Mouse (Mus musculus) splenic B cell, adult 2 months (primary cell): ENCODE measurements around the gene Cryzl1.

Experiments
- DNase-seq: peaks from one replicate; pipeline ENCODE4 v3.0.0-alpha.2; 2011; ENCODE audit warnings: low read depth, low spot score
- H3K27me3 ChIP-seq: 2 replicates; pipeline ENCODE4 v1.6.1; 2012; ENCODE audit warnings: mild to moderate bottlenecking, low read length, moderate library complexity, mixed read lengths; ENCODE audit not compliant: control insufficient read depth, poor library complexity, insufficient read depth, severe bottlenecking
- H3K36me3 ChIP-seq: 2 replicates; pipeline ENCODE4 v1.6.1; 2012; ENCODE audit warnings: mild to moderate bottlenecking, low read length, moderate library complexity, mixed read lengths; ENCODE audit not compliant: control insufficient read depth, poor library complexity, insufficient read depth, severe bottlenecking

Gene Cryzl1

GRCm38 (mm10) chr16:91686369-91686768 lies 42.4 kb downstream of the Cryzl1 start:
- Histone ChIP-seq H3K27me3 (no peaks in the 10 kb centered on the region), H3K36me3 (peaks cover 15% of the 10 kb centered on the region; the same call in 1 of the 2 replicates)
- no peak for DNase-seq

DNA sequence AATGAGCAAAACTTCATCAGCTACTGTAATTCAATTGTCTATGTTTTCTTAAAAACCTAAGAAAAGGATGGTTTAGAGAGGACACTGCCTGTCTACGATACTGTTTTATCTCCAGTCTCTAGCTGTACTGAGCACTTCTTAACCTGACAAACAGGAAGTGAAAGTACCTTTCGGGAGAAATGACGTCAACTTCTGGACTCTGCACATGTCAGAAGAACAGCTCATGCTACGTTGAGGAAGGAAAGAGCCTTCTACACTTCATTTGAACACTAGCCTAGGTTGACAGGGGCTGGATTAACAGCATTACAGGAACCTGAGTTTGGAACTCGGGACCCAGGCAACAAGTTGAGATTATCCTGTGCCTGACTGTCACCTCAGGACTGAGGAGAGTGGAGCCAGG lies 43.2 kb downstream of the Cryzl1 start:
- peak; percentile 95 for DNase-seq
- no peaks in the 10 kb centered on the region for H3K27me3 ChIP-seq
- H3K36me3 ChIP-seq, result peaks cover 17% of the 10 kb centered on the region; the same call in 1 of the 2 replicates

- Histone ChIP-seq H3K36me3 (peaks cover 30% of the 10 kb centered on the region), H3K27me3 (no peaks in the 10 kb centered on the region)
- no peak for DNase-seq
These were observed 48.1 kb downstream of the Cryzl1 start for GRCm38 (mm10) chr16:91680656-91681055.

- Histone ChIP-seq H3K27me3 (no peaks in the 10 kb centered on the region), H3K36me3 (peaks cover 29% of the 10 kb centered on the region)
- no peak for DNase-seq
These were observed 50.4 kb downstream of the Cryzl1 start for GRCm38 (mm10) chr16:91678147-91678911.

- H3K36me3 ChIP-seq, result peaks cover 29% of the 10 kb centered on the region
- no peak for DNase-seq
- no peaks in the 10 kb centered on the region for H3K27me3 ChIP-seq
These were observed 54.3 kb downstream of the Cryzl1 start for GRCm38 (mm10) chr16:91674500-91674899.

GRCm38 (mm10) chr16:91663795-91664194 lies 65.0 kb downstream of the Cryzl1 start:
- H3K27me3 ChIP-seq, result no peaks in the 10 kb centered on the region
- DNase-seq, result no peak

GRCm38 (mm10) chr16:91662336-91662735 lies 66.4 kb downstream of the Cryzl1 start:
- DNase-seq, result no peak
- Histone ChIP-seq H3K36me3 (peaks cover 40% of the 10 kb centered on the region), H3K27me3 (no peaks in the 10 kb centered on the region)

More at GRCm38 (mm10) chr16:91663795-91664194, 65.0 kb downstream of the Cryzl1 start:
- H3K36me3 ChIP-seq, result peaks cover 38% of the 10 kb centered on the region

- DNase-seq, result no peak
- H3K27me3 ChIP-seq, result no peaks in the 10 kb centered on the region
- H3K36me3 ChIP-seq, result peaks cover 41% of the 10 kb centered on the region
These were observed 67.4 kb downstream of the Cryzl1 start for GRCm38 (mm10) chr16:91661397-91661796.

- no peak for DNase-seq
- peaks cover 46% of the 10 kb centered on the region for H3K36me3 ChIP-seq
- H3K27me3 ChIP-seq, result no peaks in the 10 kb centered on the region
These were observed 69.0 kb downstream of the Cryzl1 start for GRCm38 (mm10) chr16:91659798-91660197.

- peaks cover 43% of the 10 kb centered on the region for H3K36me3 ChIP-seq
- DNase-seq, result no peak
These were observed 70.3 kb downstream of the Cryzl1 start for GRCm38 (mm10) chr16:91658471-91658870.

GRCm38 (mm10) chr16:91657285-91657684 lies 71.5 kb downstream of the Cryzl1 start:
- peaks cover 43% of the 10 kb centered on the region for H3K36me3 ChIP-seq
- H3K27me3 ChIP-seq, result no peaks in the 10 kb centered on the region
- no peak for DNase-seq

More at GRCm38 (mm10) chr16:91658471-91658870, 70.3 kb downstream of the Cryzl1 start:
- no peaks in the 10 kb centered on the region for H3K27me3 ChIP-seq

GRCm38 (mm10) chr16:91655285-91655684 lies 73.5 kb downstream of the Cryzl1 start:
- no peaks in the 10 kb centered on the region for H3K27me3 ChIP-seq
- DNase-seq, result no peak
- H3K36me3 ChIP-seq, result peaks cover 39% of the 10 kb centered on the region

DNA sequence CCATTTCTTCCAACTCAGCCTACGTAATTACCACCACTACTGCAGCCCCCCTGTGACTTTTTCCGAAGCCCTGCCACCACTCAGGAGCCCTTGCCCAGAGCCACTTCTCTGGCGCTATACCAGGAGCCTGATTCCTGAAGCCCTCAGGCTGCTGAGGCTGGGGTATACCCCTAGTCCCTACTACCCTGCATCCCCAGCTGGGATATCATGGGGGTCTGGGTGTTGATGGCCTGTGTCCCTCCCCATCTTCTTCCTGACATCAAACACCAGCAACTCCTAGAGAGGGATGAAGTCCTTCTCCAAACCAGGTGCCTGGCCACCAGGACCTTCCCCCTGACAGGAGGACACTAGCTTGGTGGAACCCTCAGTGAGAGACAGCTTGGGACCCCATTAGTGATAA lies 76.6 kb downstream of the Cryzl1 start:
- DNase-seq, result no peak
- Histone ChIP-seq H3K27me3 (no peaks in the 10 kb centered on the region), H3K36me3 (peaks cover 24% of the 10 kb centered on the region)

DNA sequence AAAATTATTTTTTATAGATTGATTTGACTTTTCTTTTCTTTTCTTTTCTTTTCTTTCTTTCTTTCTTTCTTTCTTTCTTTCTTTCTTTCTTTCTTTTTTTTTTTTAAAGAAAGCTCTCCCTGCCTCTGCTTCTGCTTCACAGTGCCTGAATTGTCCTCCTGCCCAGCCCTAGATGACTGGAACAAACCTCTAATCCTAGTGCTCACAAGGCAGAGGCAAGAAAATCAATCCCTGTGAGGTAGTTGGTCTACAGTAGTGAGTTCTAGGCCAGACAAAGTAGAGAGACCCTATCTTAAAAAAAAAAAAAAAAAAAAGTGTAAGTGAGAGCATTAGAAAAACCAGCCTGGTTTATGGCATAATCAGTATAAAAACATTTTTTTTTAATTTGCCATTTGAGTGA lies 79.0 kb downstream of the Cryzl1 start:
- Histone ChIP-seq H3K27me3 (no peaks in the 10 kb centered on the region), H3K36me3 (peaks cover 9% of the 10 kb centered on the region)
- no peak for DNase-seq

DNA sequence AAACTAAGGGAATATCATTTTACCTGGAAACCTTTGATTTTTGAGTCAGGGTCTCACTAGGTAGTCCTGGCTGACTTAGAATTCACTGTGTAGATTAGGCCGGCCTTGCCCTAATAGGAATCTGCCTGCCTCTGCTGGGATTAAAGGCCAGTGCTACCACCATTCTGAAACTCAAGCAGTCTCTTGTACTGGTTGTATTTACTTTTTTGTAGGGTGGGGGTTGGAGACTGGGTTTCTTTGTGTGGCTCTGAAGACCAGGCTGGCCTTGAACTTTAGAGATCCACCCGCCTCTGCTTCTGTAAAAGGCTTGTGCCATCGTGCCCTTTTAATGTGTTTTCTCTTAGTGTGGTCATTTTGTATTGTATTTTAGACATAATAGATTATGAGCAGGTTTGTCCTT lies 79.5 kb downstream of the Cryzl1 start:
- Histone ChIP-seq H3K27me3 (no peaks in the 10 kb centered on the region), H3K36me3 (peaks cover 9% of the 10 kb centered on the region)
- DNase-seq, result no peak

DNA sequence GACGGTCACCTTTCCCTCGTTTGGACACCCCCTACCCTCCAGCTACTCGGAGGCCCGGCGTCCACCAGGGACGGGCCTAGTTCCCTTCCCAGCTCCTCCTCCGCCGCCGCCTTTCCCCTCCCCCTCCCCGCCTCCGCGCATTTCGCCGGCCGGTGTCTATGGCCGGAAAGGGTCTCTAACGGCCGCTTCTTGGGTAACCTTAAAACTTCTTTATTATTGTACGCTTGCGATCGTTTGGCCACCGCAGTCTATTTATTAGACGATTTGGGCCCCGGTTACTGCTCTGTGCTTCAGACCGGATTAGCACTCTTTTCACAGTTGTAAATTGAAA lies 80.6 kb downstream of the Cryzl1 start:
- H3K36me3 ChIP-seq, result peaks cover 10% of the 10 kb centered on the region
- DNase-seq, result peak; percentile 69
- no peaks in the 10 kb centered on the region for H3K27me3 ChIP-seq
